Mouse (Mus musculus) lung, embryonic 16.5 days (tissue): Measurements from ENCODE around the gene Chic2. TPM values are rescaled to one million over a fixed set of nuclear protein-coding genes. Genes with fewer than 3 reads are reported as not detected.

ENCODE experiments used
- ATAC-seq: fragments of 200-750 bp; cut with Nextera tagmentation; 2 replicates; pipeline ENCODE4 v1.8.0; 2017; ENCODE audit warnings: low read depth, mild to moderate bottlenecking, moderate library complexity
- H3K27ac ChIP-seq: fragments of 300-500 bp; sonication (generic); 2 replicates; pipeline ENCODE4 v1.5.1; 2014; ENCODE audit warnings: mild to moderate bottlenecking, control low read depth, low read length
- H3K27me3 ChIP-seq: fragments of 300-500 bp; sonication (generic); 2 replicates; pipeline ENCODE4 v1.6.1; 2014; ENCODE audit warnings: low read depth, low read length, mixed read lengths; ENCODE audit not compliant: control insufficient read depth, insufficient read depth
- H3K36me3 ChIP-seq: fragments of 300-500 bp; sonication (generic); 2 replicates; pipeline ENCODE4 v1.6.1; 2014; ENCODE audit warnings: low read length; ENCODE audit not compliant: control insufficient read depth, insufficient read depth
- H3K4me1 ChIP-seq: fragments of 300-500 bp; sonication (generic); replicated peaks from 2 replicates; pipeline ENCODE4 v1.6.1; 2014; ENCODE audit warnings: low read length, mixed read lengths; ENCODE audit not compliant: control insufficient read depth, insufficient read depth
- H3K4me2 ChIP-seq: fragments of 300-500 bp; sonication (generic); 2 replicates; pipeline ENCODE4 v1.6.1; 2014; ENCODE audit warnings: low read depth, low read length, control low read depth
- H3K4me3 ChIP-seq: fragments of 300-500 bp; sonication (generic); 2 replicates; pipeline ENCODE4 v1.5.1; 2014; ENCODE audit warnings: mild to moderate bottlenecking, low read length, control low read depth
- H3K9ac ChIP-seq: fragments of 300-500 bp; sonication (generic); 2 replicates; pipeline ENCODE4 v1.6.1; 2014; ENCODE audit warnings: low read length, control low read depth
- H3K9me3 ChIP-seq: fragments of 300-500 bp; sonication (generic); 2 replicates; pipeline ENCODE4 v1.6.1; 2016; ENCODE audit warnings: low read length; ENCODE audit not compliant: control insufficient read depth
- WGBS: fragments of 180-500 bp; shearing (Covaris S2); extraction: QIAGEN DNeasy Blood & Tissue Kit; methylation state at CpG from one replicate; pipeline ENCODE4 v1.1.7; 2014; 5-methylcytosine and 5-hydroxymethylcytosine counted together
- polyA plus RNA-seq: library from polyadenylated mRNA; unstranded; fragments of >200 nt; fragmentation: Nextera tagmentation; extraction: Ambion mirVana; gene quantifications from 2 replicates; pipeline ENCODE4 v1.2.1, GENCODE M21; 2015

Gene Chic2
- polyA plus RNA-seq, 1 experiment from 2014 or later, result 24.9 TPM

DNA sequence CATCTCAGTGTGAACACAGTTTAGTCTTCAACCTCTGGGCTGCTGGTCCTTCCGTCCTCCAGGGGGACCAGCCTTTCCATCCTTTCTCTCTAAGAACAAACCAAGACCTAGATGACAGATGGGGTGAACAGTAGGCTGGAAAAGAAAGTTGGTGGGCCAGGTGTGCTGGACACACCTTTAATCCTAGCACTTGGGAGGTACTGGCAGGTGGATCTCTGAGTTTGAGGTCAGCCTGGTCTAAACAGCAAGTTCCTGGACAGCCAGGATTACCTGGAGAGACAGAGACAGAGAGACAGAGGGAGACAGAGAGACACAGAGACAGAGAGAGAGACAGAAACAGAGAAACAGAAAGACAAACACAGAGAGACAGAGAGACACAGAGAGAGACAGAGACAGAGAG, 89.0 kb downstream of the Chic2 start:
- Histone ChIP-seq H3K9ac (no peak overlapping the region), H3K36me3 (no peaks in the 10 kb centered on the region), H3K9me3 (no peaks in the 10 kb centered on the region), H3K27me3 (peaks cover 2% of the 10 kb centered on the region; the same call in 1 of the 2 replicates), H3K4me3 (no peak overlapping the region), H3K4me2 (no peak overlapping the region), H3K27ac (no peak overlapping the region), H3K4me1 (no peaks in the 10 kb centered on the region; the same call in 1 of the 2 replicates)
- WGBS, result 89% methylated on average over 1 of the region's 1 CpGs
- ATAC-seq, result no peak

DNA sequence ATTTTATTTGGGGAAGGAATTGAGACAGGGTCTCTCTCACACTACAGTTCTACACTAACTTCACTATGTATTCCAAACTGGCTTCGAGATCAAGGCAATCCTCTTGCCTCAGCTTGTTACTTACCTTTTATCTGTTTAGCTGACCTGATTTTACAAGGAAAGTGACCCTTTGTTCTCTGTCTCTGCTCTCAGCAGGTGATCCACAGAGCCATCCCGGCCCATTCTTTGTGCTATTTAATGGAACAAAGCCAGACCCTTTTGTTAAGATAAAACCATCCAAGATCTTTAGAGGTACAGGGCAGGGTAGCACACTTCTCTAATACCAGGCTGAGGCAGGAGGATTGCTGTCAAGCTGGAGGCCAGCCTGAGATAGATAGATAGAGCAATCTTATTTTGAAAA, 91.6 kb downstream of the Chic2 start:
- no peak for ATAC-seq

DNA sequence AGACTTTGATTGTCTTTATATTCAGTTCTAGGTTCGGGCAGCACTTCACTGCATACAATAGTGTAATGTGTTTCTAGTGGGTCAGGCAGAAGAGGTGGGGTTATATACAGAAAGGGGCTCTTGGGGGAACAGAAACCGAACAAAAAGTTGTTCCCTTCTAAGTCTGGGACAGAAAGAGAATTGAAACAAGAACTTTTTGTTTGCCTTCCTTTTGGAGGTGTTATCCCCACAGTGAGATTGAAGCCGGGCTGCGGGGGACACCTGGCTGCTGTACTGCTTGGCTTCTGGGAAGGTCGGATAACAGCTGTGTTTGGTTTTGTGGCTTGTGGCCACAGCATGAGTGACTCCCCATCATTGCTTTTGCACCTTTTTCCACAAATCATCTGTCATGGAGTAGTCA, 93.2 kb downstream of the Chic2 start:
- Histone ChIP-seq H3K27me3 (peaks cover 2% of the 10 kb centered on the region; the same call in 1 of the 2 replicates), H3K36me3 (no peaks in the 10 kb centered on the region), H3K4me1 (no peaks in the 10 kb centered on the region; the same call in 1 of the 2 replicates), H3K4me2 (no peak overlapping the region), H3K9me3 (no peaks in the 10 kb centered on the region), H3K4me3 (no peak overlapping the region), H3K27ac (no peak overlapping the region), H3K9ac (no peak overlapping the region)
- no peak for ATAC-seq
- WGBS, result 66% methylated on average over 5 of the region's 5 CpGs

More for the DNA sequence above, 91.6 kb downstream of the Chic2 start:
- no peak overlapping the region for H3K4me2 ChIP-seq
- no peaks in the 10 kb centered on the region for H3K36me3 ChIP-seq
- no peaks in the 10 kb centered on the region for H3K9me3 ChIP-seq
- H3K4me1 ChIP-seq, result no peaks in the 10 kb centered on the region; the same call in 1 of the 2 replicates
- H3K27me3 ChIP-seq, result peaks cover 2% of the 10 kb centered on the region; the same call in 1 of the 2 replicates
- WGBS, result 35% methylated on average over 2 of the region's 2 CpGs
- no peak overlapping the region for H3K9ac ChIP-seq
- H3K4me3 ChIP-seq, result no peak overlapping the region
- H3K27ac ChIP-seq, result no peak overlapping the region

DNA sequence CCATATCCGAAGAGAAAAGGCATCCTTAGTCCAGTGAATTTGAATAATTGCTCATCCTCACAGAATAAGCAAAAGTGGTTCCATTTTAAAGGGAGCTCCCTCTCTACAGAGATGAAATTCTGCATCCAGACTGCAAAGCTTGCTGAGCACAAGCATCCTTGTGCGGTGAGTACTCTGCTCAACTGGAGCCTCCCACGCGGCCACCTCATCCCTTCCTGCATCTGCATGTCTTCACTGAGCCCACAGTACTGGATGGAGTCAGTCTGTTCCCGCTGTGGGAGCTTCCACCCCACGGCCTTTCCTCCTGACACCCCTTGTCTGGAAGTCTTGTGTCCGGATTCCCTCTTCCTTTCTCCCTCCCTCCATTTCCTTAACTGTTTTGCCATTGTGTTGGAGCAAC, 95.3 kb downstream of the Chic2 start:
- H3K36me3 ChIP-seq, result no peaks in the 10 kb centered on the region
- H3K27me3 ChIP-seq, result peaks cover 3% of the 10 kb centered on the region; the same call in 1 of the 2 replicates
- H3K4me2 ChIP-seq, result no peak overlapping the region
- no peak for ATAC-seq
- 66% methylated on average over 7 of the region's 7 CpGs for WGBS
- no peak overlapping the region for H3K27ac ChIP-seq
- no peak overlapping the region for H3K4me3 ChIP-seq
- no peaks in the 10 kb centered on the region for H3K9me3 ChIP-seq
- no peak overlapping the region for H3K9ac ChIP-seq
- no peaks in the 10 kb centered on the region; the same call in 1 of the 2 replicates for H3K4me1 ChIP-seq

GRCm38 (mm10) chr5:74948482-74948881, 96.1 kb downstream of the Chic2 start:
- H3K9me3 ChIP-seq, result no peaks in the 10 kb centered on the region
- H3K36me3 ChIP-seq, result no peaks in the 10 kb centered on the region
- no peak overlapping the region for H3K4me3 ChIP-seq
- WGBS, result 44% methylated on average over 8 of the region's 8 CpGs
- H3K4me2 ChIP-seq, result no peak overlapping the region
- H3K27me3 ChIP-seq, result peaks cover 3% of the 10 kb centered on the region; the same call in 1 of the 2 replicates
- no peak overlapping the region for H3K27ac ChIP-seq
- no peak overlapping the region for H3K9ac ChIP-seq
- ATAC-seq, result no peak
- H3K4me1 ChIP-seq, result peaks cover 2% of the 10 kb centered on the region; the same call in 1 of the 2 replicates

Other genes with a start within 250 kb of the Chic2 start
- gene Gsx2, start 30.8 kb upstream of the Chic2 start, polyA plus RNA-seq, result not detected in 2 replicates
- 53.3 and 53.6 TPM in 2 replicates for gene Pdgfra, start 107.5 kb upstream of the Chic2 start, polyA plus RNA-seq